Mouse (Mus musculus) MEL (cell line): Measurements from ENCODE around the gene Sgk2. TPM values are rescaled to one million over a fixed set of nuclear protein-coding genes. Genes with fewer than 3 reads are reported as not detected.

Experiments used
- DNase-seq: peaks from one replicate; pipeline ENCODE4 v3.0.0; 2011; ENCODE audit warnings: low read depth, low spot score
- H3K27ac ChIP-seq: 2 replicates; pipeline ENCODE4 v1.5.1; 2012; ENCODE audit warnings: low read depth, mild to moderate bottlenecking, control low read depth, low read length, moderate library complexity; ENCODE audit not compliant: control insufficient read depth
- H3K27me3 ChIP-seq, 2 experiments: fragments of 150-350 bp in 1 of 2; sonication (generic) in 1 of 2; 2 replicates each; pipeline ENCODE4 v1.6.1; 2012; ENCODE audit warnings: low read length in 2 of 2, mild to moderate bottlenecking in 2 of 2, improper control_type of control experiment in 1 of 2, moderate library complexity in 1 of 2; ENCODE audit not compliant: insufficient read depth in 2 of 2, control insufficient read depth in 1 of 2
- H3K36me3 ChIP-seq, 2 experiments: 2 replicates each; pipeline ENCODE4 v1.6.1; 2012 to 2014; ENCODE audit warnings: low read length in 2 of 2, improper control_type of control experiment in 1 of 2, inconsistent platforms in 1 of 2, mild to moderate bottlenecking in 1 of 2; ENCODE audit not compliant: insufficient read depth in 2 of 2, control insufficient read depth in 1 of 2
- H3K4me1 ChIP-seq, 2 experiments: fragments of 150-350 bp in 1 of 2; sonication (generic) in 1 of 2; 2 replicates each; pipeline ENCODE4 v1.6.1; 2012; ENCODE audit warnings: low read length in 2 of 2, improper control_type of control experiment in 1 of 2, mild to moderate bottlenecking in 1 of 2; ENCODE audit not compliant: insufficient read depth in 2 of 2, control insufficient read depth in 1 of 2
- H3K4me3 ChIP-seq, 2 experiments: fragments of 150-350 bp in 1 of 2; sonication (generic) in 1 of 2; 2 replicates each; pipeline ENCODE4 v1.5.1; 2012; ENCODE audit warnings: low read depth in 2 of 2, low read length in 2 of 2, mild to moderate bottlenecking in 2 of 2, moderate library complexity in 2 of 2, control low read depth in 1 of 2, improper control_type of control experiment in 1 of 2; ENCODE audit not compliant: control insufficient read depth in 1 of 2, insufficient read depth in 1 of 2
- H3K79me2 ChIP-seq: 2 replicates; pipeline ENCODE4 v1.6.1; 2012; ENCODE audit warnings: mild to moderate bottlenecking, low read length, moderate library complexity; ENCODE audit not compliant: control insufficient read depth, poor library complexity, insufficient read depth
- H3K9ac ChIP-seq: 2 replicates; pipeline ENCODE4 v1.6.1; 2012; ENCODE audit warnings: low read depth, mild to moderate bottlenecking, control low read depth, low read length, moderate library complexity; ENCODE audit not compliant: control insufficient read depth, poor library complexity, severe bottlenecking
- H3K9me3 ChIP-seq: fragments of 150-350 bp; sonication (generic); replicated peaks from 2 replicates; pipeline ENCODE4 v1.6.1; 2012; ENCODE audit warnings: mild to moderate bottlenecking, low read length, improper control_type of control experiment, moderate library complexity; ENCODE audit not compliant: insufficient read depth
- BHLHE40 ChIP-seq: IDR thresholded peaks from 2 replicates; pipeline ENCODE4 v1.6.1; 2012; ENCODE audit warnings: low read depth, mild to moderate bottlenecking, inconsistent platforms, low read length, improper control_type of control experiment, borderline replicate concordance
- CTCF ChIP-seq, 3 experiments: IDR thresholded peaks in 2 of 3; conservative IDR thresholded peaks in 1 of 3; 2 replicates each; pipeline ENCODE4 v1.5.1; 2011 to 2012; ENCODE audit warnings: low read length in 3 of 3, low read depth in 2 of 3, mild to moderate bottlenecking in 2 of 3, improper control_type of control experiment in 1 of 3, inconsistent platforms in 1 of 3, mixed read lengths in 1 of 3, moderate library complexity in 1 of 3; ENCODE audit not compliant: control insufficient read depth in 1 of 3, insufficient read depth in 1 of 3, poor library complexity in 1 of 3, severe bottlenecking in 1 of 3
- ELF1 ChIP-seq: IDR thresholded peaks from 2 replicates; pipeline ENCODE4 v1.6.1; 2014; ENCODE audit warnings: low read depth, mild to moderate bottlenecking, inconsistent platforms, low read length, improper control_type of control experiment, moderate library complexity
- MYB ChIP-seq: IDR thresholded peaks from 2 replicates; pipeline ENCODE4 v1.6.1; 2011; ENCODE audit warnings: mild to moderate bottlenecking, low read depth, low read length, improper control_type of control experiment
- NRF1 ChIP-seq: IDR thresholded peaks from 2 replicates; pipeline ENCODE4 v1.6.1; 2014; ENCODE audit warnings: low read depth, mild to moderate bottlenecking, inconsistent platforms, low read length, improper control_type of control experiment, moderate library complexity; ENCODE audit not compliant: poor library complexity, insufficient read depth, severe bottlenecking
- POLR2AphosphoS2 ChIP-seq: IDR thresholded peaks from 2 replicates; pipeline ENCODE4 v1.6.1; 2011; ENCODE audit warnings: low read length, improper control_type of control experiment
- TAL1 ChIP-seq: IDR thresholded peaks from 2 replicates; pipeline ENCODE4 v1.6.1; 2012; ENCODE audit warnings: mild to moderate bottlenecking, inconsistent platforms, low read length, moderate library complexity, mixed read lengths
- UBTF ChIP-seq: IDR thresholded peaks from 2 replicates; pipeline ENCODE4 v1.6.1; 2012; ENCODE audit warnings: low read depth, mild to moderate bottlenecking, inconsistent platforms, low read length, improper control_type of control experiment, moderate library complexity, borderline replicate concordance; ENCODE audit not compliant: insufficient read depth
- ZC3H11A ChIP-seq: IDR thresholded peaks from 2 replicates; pipeline ENCODE4 v1.6.1; 2012; ENCODE audit warnings: low read depth, mild to moderate bottlenecking, inconsistent platforms, low read length, improper control_type of control experiment
- polyA plus RNA-seq, 2 experiments: library from polyadenylated mRNA; stranded (reverse) in 1 of 2; unstranded in 1 of 2; fragments of >175 nt in 1 of 2; fragments of >200 nt in 1 of 2; gene quantifications; 2 replicates each; pipeline versions ENCODE4 v1.2.1 to v1.2.4; 2012; ENCODE audit warnings: low replicate concordance in 2 of 2, low read depth in 1 of 2; ENCODE audit not compliant: insufficient read length in 2 of 2, insufficient read depth in 1 of 2, missing spikeins in 1 of 2
- total RNA-seq: library from RNA; depleted of rRNA; stranded (reverse); fragments of 300-350 nt; gene quantifications from 2 replicates; pipeline ENCODE4 v1.2.3, GENCODE M21; 2012

The Sgk2 gene
- total and polyA plus RNA-seq, 3 experiments = not detected

- no peaks in the 10 kb centered on the region for H3K36me3 ChIP-seq
- no peak for TF ChIP-seq NRF1
- TF ChIP-seq POLR2AphosphoS2 = no peak
- TF ChIP-seq MYB = no peak
- no peak for TF ChIP-seq BHLHE40
- no peak for TF ChIP-seq UBTF
- TF ChIP-seq, all 39 proteins: peak for 0
- Histone ChIP-seq H3K27me3 (no peaks in the 10 kb centered on the region), H3K4me3 (no peak overlapping the region), H3K9ac (no peak overlapping the region), H3K27ac (no peak overlapping the region), H3K4me1 (no peaks in the 10 kb centered on the region), H3K9me3 (no peaks in the 10 kb centered on the region), H3K79me2 (no peaks in the 10 kb centered on the region)
- DNase-seq = no peak
These were observed 36.4 kb upstream of the Sgk2 start for GRCm38 (mm10) chr2:162950776-162951175.

GRCm38 (mm10) chr2:162956843-162957242 lies 30.3 kb upstream of the Sgk2 start:
- Histone ChIP-seq H3K79me2 (no peaks in the 10 kb centered on the region), H3K27ac (no peak overlapping the region), H3K27me3 (no peaks in the 10 kb centered on the region), H3K36me3 (no peaks in the 10 kb centered on the region), H3K4me3 (no peak overlapping the region), H3K4me1 (no peaks in the 10 kb centered on the region), H3K9me3 (no peaks in the 10 kb centered on the region), H3K9ac (no peak overlapping the region)
- DNase-seq = no peak
- TF ChIP-seq CTCF (IDR thresholded peaks at IDR 0.05 in 2 of 3, conservative IDR thresholded peaks at IDR 0.05 in 1 of 3; ENCODE audit: control insufficient read depth in 1 of 3, insufficient read depth in 1 of 3, low read depth in 2 of 3, low read length in 3 of 3, poor library complexity in 1 of 3, severe bottlenecking in 1 of 3) (peak; percentile 5 to 33 (median 6); a peak in 2 of 6 replicates), BHLHE40 (no peak), TAL1 (no peak)

- H3K4me3 ChIP-seq = no peak overlapping the region
- no peaks in the 10 kb centered on the region for H3K27me3 ChIP-seq
- no peak overlapping the region for H3K27ac ChIP-seq
- H3K36me3 ChIP-seq = no peaks in the 10 kb centered on the region
- H3K4me1 ChIP-seq = no peaks in the 10 kb centered on the region
- H3K79me2 ChIP-seq = no peaks in the 10 kb centered on the region
- TF ChIP-seq CTCF (IDR thresholded peaks at IDR 0.05 in 2 of 3, conservative IDR thresholded peaks at IDR 0.05 in 1 of 3; ENCODE audit: control insufficient read depth in 1 of 3, insufficient read depth in 1 of 3, low read depth in 2 of 3, low read length in 3 of 3, poor library complexity in 1 of 3, severe bottlenecking in 1 of 3) = no peak
- no peak for TF ChIP-seq ZC3H11A
- TF ChIP-seq TAL1 = no peak
- TF ChIP-seq ELF1 = no peak
- TF ChIP-seq, all 39 proteins: peak for 0
- Histone ChIP-seq H3K9ac (no peak overlapping the region), H3K9me3 (no peaks in the 10 kb centered on the region)
- DNase-seq = no peak
These were observed 25.8 kb upstream of the Sgk2 start for GRCm38 (mm10) chr2:162961321-162961720.
